Mouse (Mus musculus) midbrain, embryonic 11.5 days (tissue): Measurements from ENCODE around the gene Lrpprc. TPM values are rescaled to one million over a fixed set of nuclear protein-coding genes. Genes with fewer than 3 reads are reported as not detected.
A peak's percentile ranks its signal among the peaks of the same experiment; 100 is the strongest.

Experiments
- ATAC-seq: fragments of 200-750 bp; cut with Nextera tagmentation; 2 replicates; pipeline ENCODE4 v1.8.0; 2017; ENCODE audit warnings: moderate TSS enrichment, moderate library complexity; ENCODE audit not compliant: low FRiP score
- DNase-seq: peaks from one replicate; pipeline ENCODE4 v3.0.0; 2015; ENCODE audit warnings: low spot score; ENCODE audit errors: missing footprints
- H3K27ac ChIP-seq: fragments of 300-500 bp; sonication (generic); 2 replicates; pipeline ENCODE4 v1.5.1; 2014; ENCODE audit warnings: low read depth, low read length
- H3K27me3 ChIP-seq: fragments of 300-500 bp; sonication (generic); 2 replicates; pipeline ENCODE4 v1.6.1; 2014; ENCODE audit warnings: mild to moderate bottlenecking, low read length, moderate library complexity, mixed read lengths; ENCODE audit not compliant: control insufficient read depth, insufficient read depth
- H3K36me3 ChIP-seq: fragments of 300-500 bp; sonication (generic); 2 replicates; pipeline ENCODE4 v1.6.1; 2014; ENCODE audit warnings: mild to moderate bottlenecking, low read length, moderate library complexity, mixed read lengths; ENCODE audit not compliant: control insufficient read depth, insufficient read depth
- H3K4me1 ChIP-seq: fragments of 300-500 bp; sonication (generic); 2 replicates; pipeline ENCODE4 v1.6.1; 2014; ENCODE audit warnings: low read length; ENCODE audit not compliant: control insufficient read depth, insufficient read depth
- H3K4me2 ChIP-seq: fragments of 300-500 bp; sonication (generic); 2 replicates; pipeline ENCODE4 v1.6.1; 2014; ENCODE audit warnings: mild to moderate bottlenecking, moderate library complexity
- H3K4me3 ChIP-seq: fragments of 300-500 bp; sonication (generic); 2 replicates; pipeline ENCODE4 v1.5.1; 2014; ENCODE audit warnings: low read depth, low read length
- H3K9ac ChIP-seq: fragments of 300-500 bp; sonication (generic); 2 replicates; pipeline ENCODE4 v1.6.1; 2014; ENCODE audit warnings: low read length
- H3K9me3 ChIP-seq: fragments of 300-500 bp; sonication (generic); 2 replicates; pipeline ENCODE4 v1.6.1; 2016; ENCODE audit warnings: low read length; ENCODE audit not compliant: control insufficient read depth
- WGBS: fragments of 180-500 bp; shearing (Covaris S2); extraction: QIAGEN DNeasy Blood & Tissue Kit; methylation state at CpG from one replicate; pipeline ENCODE4 v1.1.7; 2014; 5-methylcytosine and 5-hydroxymethylcytosine counted together
- polyA plus RNA-seq: library from polyadenylated mRNA; unstranded; fragments of >200 nt; fragmentation: Nextera tagmentation; extraction: Ambion mirVana; gene quantifications from 2 replicates; pipeline ENCODE4 v1.2.1, GENCODE M21; 2014

Lrpprc gene
- polyA plus RNA-seq, 1 experiment from 2014 or later, result 53.9 TPM

- Histone ChIP-seq H3K4me1 (no peaks in the 10 kb centered on the region), H3K9me3 (no peaks in the 10 kb centered on the region), H3K27ac (no peak overlapping the region), H3K4me2 (no peak overlapping the region), H3K4me3 (no peak overlapping the region), H3K36me3 (no peaks in the 10 kb centered on the region), H3K27me3 (no peaks in the 10 kb centered on the region), H3K9ac (no peak overlapping the region)
- ATAC-seq (no peak), DNase-seq (no peak)
- WGBS, result 89% methylated on average over 5 of the region's 5 CpGs
Observed at GRCm38 (mm10) chr17:84690111-84690510, 100.5 kb downstream of the Lrpprc start.

- Histone ChIP-seq H3K27me3 (no peaks in the 10 kb centered on the region), H3K4me2 (no peak overlapping the region), H3K4me1 (no peaks in the 10 kb centered on the region), H3K4me3 (no peak overlapping the region), H3K9me3 (no peaks in the 10 kb centered on the region), H3K27ac (no peak overlapping the region), H3K36me3 (no peaks in the 10 kb centered on the region), H3K9ac (no peak overlapping the region)
- DNase-seq (no peak), ATAC-seq (no peak)
- 83% methylated on average over 5 of the region's 5 CpGs for WGBS
Observed at GRCm38 (mm10) chr17:84689316-84689715, 101.3 kb downstream of the Lrpprc start.

GRCm38 (mm10) chr17:84688834-84689233, 101.8 kb downstream of the Lrpprc start:
- H3K27ac ChIP-seq, result no peak overlapping the region
- DNase-seq (no peak), ATAC-seq (no peak)
- no peaks in the 10 kb centered on the region for H3K4me1 ChIP-seq
- 92% methylated on average over 11 of the region's 11 CpGs for WGBS
- no peaks in the 10 kb centered on the region for H3K9me3 ChIP-seq
- no peak overlapping the region for H3K9ac ChIP-seq
- H3K4me3 ChIP-seq, result no peak overlapping the region
- H3K36me3 ChIP-seq, result no peaks in the 10 kb centered on the region
- H3K4me2 ChIP-seq, result no peak overlapping the region
- H3K27me3 ChIP-seq, result no peaks in the 10 kb centered on the region

- no peaks in the 10 kb centered on the region for H3K9me3 ChIP-seq
- H3K27ac ChIP-seq, result no peak overlapping the region
- H3K36me3 ChIP-seq, result no peaks in the 10 kb centered on the region
- no peak overlapping the region for H3K4me2 ChIP-seq
- no peak for DNase-seq
- ATAC-seq, result no peak
- H3K9ac ChIP-seq, result no peak overlapping the region
- 83% methylated on average over 5 of the region's 5 CpGs for WGBS
- no peaks in the 10 kb centered on the region for H3K27me3 ChIP-seq
- no peak overlapping the region for H3K4me3 ChIP-seq
- H3K4me1 ChIP-seq, result no peaks in the 10 kb centered on the region
Observed at GRCm38 (mm10) chr17:84687994-84688393, 102.6 kb downstream of the Lrpprc start.

DNA sequence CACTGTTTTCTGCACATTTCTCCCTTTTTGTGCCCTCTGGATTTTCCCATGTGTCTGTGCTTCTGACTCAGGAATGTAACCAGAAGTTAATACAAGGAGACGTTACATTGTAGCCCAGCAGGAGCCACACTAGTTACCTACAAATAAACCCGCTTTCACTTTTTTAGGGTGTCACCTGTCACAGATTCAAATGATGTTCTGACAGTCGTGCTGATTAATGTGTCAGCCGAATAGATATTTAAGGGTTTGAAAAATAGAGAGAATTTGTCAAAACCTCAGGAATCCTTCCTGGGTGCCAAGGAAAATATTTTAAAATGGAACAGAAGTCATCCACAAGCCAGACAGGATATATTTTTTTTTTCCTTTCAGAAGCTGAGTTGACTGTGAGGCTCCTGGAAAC, 105.3 kb downstream of the Lrpprc start:
- H3K27me3 ChIP-seq, result no peaks in the 10 kb centered on the region
- no peaks in the 10 kb centered on the region for H3K4me1 ChIP-seq
- no peak overlapping the region for H3K9ac ChIP-seq
- no peak overlapping the region for H3K4me3 ChIP-seq
- 86% methylated on average over 4 of the region's 4 CpGs for WGBS
- H3K36me3 ChIP-seq, result no peaks in the 10 kb centered on the region
- DNase-seq, result no peak
- no peak overlapping the region for H3K27ac ChIP-seq
- H3K9me3 ChIP-seq, result no peaks in the 10 kb centered on the region
- no peak for ATAC-seq
- H3K4me2 ChIP-seq, result no peak overlapping the region

DNA sequence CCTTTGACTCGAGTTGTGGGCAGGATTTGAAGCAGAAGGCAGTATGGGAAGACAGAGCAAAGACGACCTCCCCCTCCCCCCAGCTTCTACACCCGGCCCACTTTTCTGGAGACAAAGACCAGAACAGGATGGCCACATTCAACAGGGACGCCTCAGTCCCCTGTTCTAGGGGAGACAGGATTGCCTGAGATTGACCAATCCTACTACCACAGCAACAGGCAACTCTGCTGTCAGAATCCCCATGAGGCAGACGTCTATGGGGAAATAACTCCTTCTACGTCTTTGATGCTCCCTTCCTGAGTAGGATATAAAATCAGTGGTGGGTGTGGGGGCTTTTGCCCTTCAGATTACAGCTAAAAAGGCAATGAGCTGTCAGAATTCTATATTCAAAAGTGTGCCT, 106.3 kb downstream of the Lrpprc start:
- H3K4me3 ChIP-seq, result no peak overlapping the region
- H3K27ac ChIP-seq, result no peak overlapping the region
- no peaks in the 10 kb centered on the region for H3K36me3 ChIP-seq
- no peak overlapping the region for H3K9ac ChIP-seq
- H3K4me1 ChIP-seq, result no peaks in the 10 kb centered on the region
- no peaks in the 10 kb centered on the region for H3K9me3 ChIP-seq
- H3K4me2 ChIP-seq, result no peak overlapping the region
- no peak for ATAC-seq
- no peaks in the 10 kb centered on the region for H3K27me3 ChIP-seq
- WGBS, result 56% methylated on average over 6 of the region's 6 CpGs
- DNase-seq, result no peak

DNA sequence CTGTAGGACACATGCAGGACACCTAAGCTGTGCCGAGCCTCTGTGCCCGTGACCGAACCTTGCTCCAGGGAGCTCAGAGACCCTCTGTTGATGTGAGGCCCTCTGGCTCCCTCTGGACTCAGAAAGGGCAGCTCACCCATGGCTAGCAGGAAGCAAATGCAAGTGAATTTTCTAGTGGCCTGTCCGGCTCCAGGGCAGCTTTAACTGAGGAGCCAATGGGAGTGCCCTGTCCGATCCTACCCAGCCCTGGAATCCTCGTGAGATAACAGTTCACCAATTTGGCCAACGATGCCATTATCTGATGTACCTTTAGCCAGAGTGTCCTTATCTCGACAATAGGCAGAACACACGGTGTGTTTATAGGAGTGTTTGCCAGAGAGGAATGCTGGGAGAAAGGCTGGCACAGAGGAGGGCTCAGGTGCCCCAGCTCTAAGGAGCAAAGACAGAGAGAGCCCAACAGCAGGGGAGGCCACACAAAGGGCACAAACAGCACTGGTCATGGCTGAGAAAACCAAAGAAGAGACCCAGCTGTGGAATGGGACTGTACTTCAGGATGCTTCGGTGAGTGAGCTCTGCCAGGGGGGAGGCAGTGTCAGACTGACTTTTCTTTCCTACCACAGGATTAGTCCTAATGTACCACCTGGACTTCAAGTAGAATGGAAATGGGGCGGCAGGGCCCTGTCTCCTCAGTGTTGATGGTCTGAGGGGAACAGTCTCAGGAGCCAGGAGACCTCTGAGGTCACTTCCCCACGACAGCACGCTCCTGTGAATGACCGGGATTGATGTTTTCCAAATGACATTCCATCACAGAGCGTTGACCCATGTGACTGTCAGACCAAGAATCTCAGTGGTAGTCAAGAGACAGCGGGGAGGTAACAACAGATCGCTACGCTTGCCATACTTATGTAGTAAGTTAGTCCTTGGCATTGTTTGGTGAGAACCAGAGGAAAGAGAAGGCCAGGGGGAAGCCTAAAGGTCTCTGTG, 107.6 kb downstream of the Lrpprc start, which contains the start of gene Abcg5:
Gene Abcg5 (minus strand): TSS at position 278 of the 984 bp plus-strand sequence.
- Histone ChIP-seq H3K4me1 (no peaks in the 10 kb centered on the region), H3K36me3 (no peaks in the 10 kb centered on the region), H3K4me3 (no peak within 1 kb of the TSS), H3K9me3 (no peaks in the 10 kb centered on the region), H3K9ac (no peak within 1 kb of the TSS), H3K27ac (no peak within 1 kb of the TSS), H3K4me2 (no peak within 1 kb of the TSS), H3K27me3 (no peaks in the 10 kb centered on the region)
- ATAC-seq (no peak), DNase-seq (no peak)
- 80% methylated on average over 18 of the region's 18 CpGs for WGBS

GRCm38 (mm10) chr17:84681670-84682069, 108.9 kb downstream of the Lrpprc start:
- no peak for ATAC-seq
- Histone ChIP-seq H3K9ac (no peak overlapping the region), H3K4me3 (no peak overlapping the region), H3K27me3 (no peaks in the 10 kb centered on the region), H3K4me2 (no peak overlapping the region), H3K36me3 (no peaks in the 10 kb centered on the region), H3K9me3 (no peaks in the 10 kb centered on the region), H3K27ac (no peak overlapping the region), H3K4me1 (no peaks in the 10 kb centered on the region)
- WGBS, result 68% methylated on average over 3 of the region's 3 CpGs
- no peak for DNase-seq

DNA sequence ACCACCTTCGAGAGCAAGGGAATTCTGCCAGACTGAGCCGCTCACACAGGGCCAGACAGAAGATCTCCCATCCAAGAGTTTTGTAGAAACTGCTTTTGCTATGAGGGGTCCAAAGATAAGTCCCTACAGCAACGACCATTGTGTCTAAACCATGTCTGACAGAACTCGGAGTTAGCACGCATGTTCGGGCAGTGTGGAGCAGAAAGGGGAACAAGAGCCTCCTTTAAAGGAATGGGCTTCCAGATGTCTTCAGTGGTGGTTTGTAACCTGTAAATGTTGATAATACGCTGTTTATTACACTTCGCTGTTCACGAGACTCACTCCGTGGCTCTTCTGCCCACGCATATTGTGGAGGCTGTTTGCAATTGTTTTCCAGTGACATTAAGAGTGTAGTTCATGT, 113.0 kb downstream of the Lrpprc start:
- DNase-seq, result peak; percentile 81
- WGBS, result 91% methylated on average over 11 of the region's 11 CpGs

More for the DNA sequence above, 113.0 kb downstream of the Lrpprc start:
- Histone ChIP-seq H3K27ac (no peak overlapping the region), H3K4me1 (peaks cover 2% of the 10 kb centered on the region; the same call in 1 of the 2 replicates), H3K36me3 (no peaks in the 10 kb centered on the region), H3K9me3 (no peaks in the 10 kb centered on the region), H3K4me2 (no peak overlapping the region), H3K4me3 (no peak overlapping the region), H3K27me3 (0 out of 2 replicates have a peak, but pooled peaks cover 2% of the 10 kb centered on the region), H3K9ac (no peak overlapping the region)
- ATAC-seq, result no peak
